Mouse (Mus musculus): Measurements from ENCODE around the gene Cdca8.
"Not testable (repeated sequence)": the region's sequence is repeated elsewhere in the genome, so short reads cannot be mapped to it uniquely, and the experiment has no call there.

Gene Cdca8

DNA sequence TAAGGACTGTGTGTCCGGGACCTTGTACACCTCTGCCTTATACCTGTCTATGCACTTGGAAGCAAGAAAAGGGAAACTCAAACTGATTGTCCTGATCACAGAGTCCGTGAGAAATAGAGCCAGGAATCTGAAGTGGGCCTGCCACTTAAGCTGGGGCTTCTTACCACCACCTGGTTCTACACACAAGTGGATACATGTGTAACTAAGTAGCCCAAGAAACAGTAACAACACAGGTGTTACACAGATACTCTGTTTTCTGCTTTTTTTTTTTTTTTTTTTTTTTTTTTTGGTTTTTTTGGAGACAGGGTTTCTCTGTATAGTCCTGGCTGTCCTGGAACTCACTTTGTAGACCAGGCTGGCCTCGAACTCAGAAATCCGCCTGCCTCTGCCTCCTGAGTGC lies at the start of gene Cdca8:
TSS of gene Cdca8 (minus strand) at position 101 of the 400 bp plus-strand sequence.
- not testable (repeated sequence) for DNase-seq (ENCODE audit: low spot score in 2 of 2)

DNA sequence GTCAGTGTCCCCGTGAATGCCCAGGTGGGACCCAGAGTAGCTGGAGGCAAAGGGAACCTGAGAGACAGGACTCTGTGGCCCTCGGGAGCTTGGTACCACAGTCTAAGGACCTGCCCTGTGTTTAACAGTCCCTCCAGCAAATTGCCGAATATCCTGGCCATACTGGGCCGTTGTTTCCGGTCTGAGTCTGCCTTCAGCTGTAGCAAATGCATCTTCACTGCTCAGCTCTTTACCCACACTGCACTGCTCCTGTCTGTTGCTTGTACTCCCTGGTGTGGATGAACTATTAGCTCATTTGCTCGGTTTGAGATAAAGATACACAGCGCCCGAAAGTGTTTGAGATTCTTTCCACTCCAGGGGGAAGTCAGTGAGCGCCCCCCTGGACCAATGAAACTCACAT lies 49.3 kb upstream of the Cdca8 start:
- no peak for DNase-seq (ENCODE audit: low spot score in 2 of 2)

DNA sequence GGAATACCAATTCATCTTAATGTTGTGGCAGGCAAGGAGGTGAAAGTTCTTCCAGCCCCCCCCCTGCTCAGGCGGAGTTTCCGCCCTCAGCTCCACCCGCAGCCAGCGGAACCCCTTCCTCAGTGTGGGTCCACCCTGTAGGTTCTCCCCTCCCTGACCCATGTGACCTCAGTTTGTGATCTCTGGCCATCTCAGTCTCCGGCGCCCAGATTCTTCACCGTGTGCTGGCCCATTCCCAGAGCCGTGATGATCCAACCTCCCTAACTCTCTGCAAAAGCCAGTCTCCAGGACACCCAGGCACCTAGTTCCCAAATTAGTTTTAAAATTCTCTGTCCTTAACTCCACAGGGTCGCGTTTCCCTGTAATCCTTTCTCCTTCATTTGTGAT lies 48.6 kb upstream of the Cdca8 start:
- DNase-seq (ENCODE audit: low spot score in 2 of 2) = no peak

GRCm38 (mm10) chr4:124986739-124987710 lies 47.9 kb upstream of the Cdca8 start:
- DNase-seq (ENCODE audit: low spot score in 2 of 2) = no peak

- no peak for DNase-seq (ENCODE audit: low spot score in 2 of 2)
Observed at GRCm38 (mm10) chr4:124985671-124986602, 46.8 kb upstream of the Cdca8 start, which contains the start of gene Rspo1. Gene Rspo1, plus strand, starts transcription at chr4:124986430.

- no peak for DNase-seq (ENCODE audit: low spot score in 2 of 2)
Observed at GRCm38 (mm10) chr4:124984871-124985670, 46.0 kb upstream of the Cdca8 start.

DNA sequence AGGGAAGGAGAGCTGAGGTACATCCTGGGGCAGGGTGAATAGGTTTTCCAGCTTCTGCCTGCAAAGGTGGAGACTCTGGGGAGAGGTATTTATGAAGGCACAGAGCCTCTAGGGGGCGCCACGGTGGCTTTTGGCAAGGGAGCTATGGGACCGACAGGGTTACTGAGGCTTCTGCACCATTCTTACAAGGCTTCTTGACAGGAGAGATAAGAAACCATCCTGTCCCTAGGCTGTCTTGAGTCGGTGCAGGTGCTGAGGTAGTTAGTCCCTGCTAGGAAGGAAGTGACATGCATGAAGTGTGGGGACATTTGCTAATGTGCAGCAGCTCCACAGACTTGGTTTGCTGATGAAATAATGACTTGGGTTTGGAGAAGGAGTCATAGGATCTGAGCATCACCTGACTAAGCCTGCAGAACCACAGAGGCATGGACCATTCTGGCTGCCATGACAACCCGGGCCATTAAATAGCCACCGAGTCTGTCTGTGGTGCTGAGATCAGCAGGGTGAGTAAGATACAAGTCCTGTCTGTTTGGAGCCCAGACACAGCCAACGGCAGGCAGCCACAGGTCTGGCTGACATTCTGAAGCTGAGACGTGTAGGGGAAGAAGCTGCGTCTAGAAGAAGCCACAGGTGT lies 44.9 kb upstream of the Cdca8 start:
- DNase-seq (ENCODE audit: low spot score in 2 of 2) = no peak

- no peak for DNase-seq (ENCODE audit: low spot score in 2 of 2)
Observed at GRCm38 (mm10) chr4:124978201-124978600, 39.1 kb upstream of the Cdca8 start.

- no peak for DNase-seq (ENCODE audit: low spot score in 2 of 2)
Observed at GRCm38 (mm10) chr4:124973296-124973695, 34.2 kb upstream of the Cdca8 start.

GRCm38 (mm10) chr4:124972316-124972715 lies 33.2 kb upstream of the Cdca8 start:
- DNase-seq (ENCODE audit: low spot score in 2 of 2) = no peak

- no peak for DNase-seq (ENCODE audit: low spot score in 2 of 2)
Observed at GRCm38 (mm10) chr4:124971094-124971493, 32.0 kb upstream of the Cdca8 start.

DNA sequence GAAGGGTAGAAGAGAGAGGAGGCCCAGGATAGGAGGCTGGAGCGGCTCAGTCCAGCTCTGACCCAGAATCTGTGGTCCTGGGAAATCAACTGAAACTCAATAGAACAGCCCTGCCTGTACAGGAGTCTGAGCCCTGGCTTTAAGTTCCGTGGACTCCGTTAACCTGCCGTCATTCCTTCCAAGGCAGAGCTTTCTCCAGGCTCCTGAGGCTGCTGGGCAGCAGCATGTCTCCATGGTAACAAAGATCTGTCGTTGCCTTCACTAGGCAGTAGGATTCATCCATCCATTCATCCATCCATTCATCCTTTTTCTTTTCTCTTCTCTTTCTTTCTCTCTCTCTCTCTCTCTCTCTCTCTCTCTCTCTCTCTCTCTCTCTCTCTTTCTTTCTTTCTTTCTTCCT lies 31.6 kb upstream of the Cdca8 start:
- no peak for DNase-seq (ENCODE audit: low spot score in 2 of 2)

GRCm38 (mm10) chr4:124970194-124970593 lies 31.1 kb upstream of the Cdca8 start:
- no peak for DNase-seq (ENCODE audit: low spot score in 2 of 2)

- DNase-seq (ENCODE audit: low spot score in 2 of 2) = no peak
Observed at GRCm38 (mm10) chr4:124969219-124969848, 30.2 kb upstream of the Cdca8 start.

DNA sequence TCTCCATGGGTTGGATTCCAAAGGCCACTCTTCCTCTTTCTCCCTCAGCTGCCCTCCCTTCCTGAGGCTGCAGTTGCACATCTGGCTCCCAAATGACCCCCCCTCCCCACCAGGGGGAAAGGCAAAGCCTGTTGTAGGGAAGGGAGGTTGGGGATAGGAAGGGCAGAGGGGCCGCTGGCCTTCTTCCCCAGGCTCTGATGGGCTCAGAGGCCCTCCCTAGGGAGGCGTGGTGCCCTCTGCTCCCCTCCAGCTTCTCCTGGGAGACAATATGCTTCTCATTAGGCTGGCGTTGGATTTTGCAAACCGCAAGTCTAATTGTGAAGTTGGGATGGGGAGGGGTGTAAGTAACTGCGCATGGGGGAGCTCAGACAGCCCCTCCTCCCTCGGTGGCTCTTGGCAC lies 29.6 kb upstream of the Cdca8 start:
- no peak for DNase-seq (ENCODE audit: low spot score in 2 of 2)

- DNase-seq (ENCODE audit: low spot score in 2 of 2) = no peak
Observed at GRCm38 (mm10) chr4:124964912-124965599, 25.9 kb upstream of the Cdca8 start.

GRCm38 (mm10) chr4:124962576-124962975 lies 23.5 kb upstream of the Cdca8 start:
- DNase-seq (ENCODE audit: low spot score in 2 of 2) = no peak

- DNase-seq (ENCODE audit: low spot score in 2 of 2) = no peak
Observed at GRCm38 (mm10) chr4:124960940-124961339, 21.8 kb upstream of the Cdca8 start.

DNA sequence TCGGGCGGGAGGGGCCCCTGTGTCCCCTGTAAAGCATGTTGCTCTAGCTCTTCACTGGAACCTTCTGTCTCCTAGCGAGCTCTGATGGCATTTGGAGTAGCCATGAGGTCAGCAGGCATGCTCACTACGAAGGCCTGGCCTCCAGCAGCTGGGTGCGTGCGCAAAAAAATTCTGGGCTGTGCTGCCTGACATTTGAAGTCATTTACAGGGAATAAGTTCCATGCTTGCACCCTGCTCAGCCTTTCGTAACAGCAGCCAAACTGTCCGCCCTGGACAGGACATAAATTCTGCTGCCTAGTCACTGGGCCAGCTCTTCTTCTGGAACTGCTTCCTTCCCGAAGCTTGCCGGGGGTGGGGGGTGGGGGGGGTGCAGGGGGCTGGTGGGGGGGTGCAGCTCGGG lies 20.0 kb upstream of the Cdca8 start:
- DNase-seq (ENCODE audit: low spot score in 2 of 2) = no peak

DNA sequence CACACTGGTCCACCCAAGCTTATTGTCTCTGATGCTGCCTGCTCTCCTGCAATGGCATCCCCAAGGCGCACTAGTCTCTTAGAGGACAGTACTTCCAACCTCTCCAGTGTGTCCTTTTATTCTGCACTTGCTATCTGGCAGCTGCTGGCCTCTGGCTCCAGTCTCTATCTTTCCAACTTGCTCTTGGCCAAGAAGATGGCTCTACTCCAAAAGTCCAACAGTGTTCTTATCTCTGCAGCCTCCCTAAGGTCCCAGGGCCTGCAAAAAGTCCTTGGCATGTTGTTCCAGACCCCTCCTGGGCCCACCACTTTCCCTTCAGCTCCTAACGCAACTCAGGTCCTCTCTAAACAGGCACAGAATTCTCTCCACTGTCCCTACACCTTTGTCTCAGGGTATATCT lies 18.2 kb upstream of the Cdca8 start:
- DNase-seq (ENCODE audit: low spot score in 2 of 2) = no peak
